Mouse (Mus musculus): ENCODE results near the gene Notch3.
A peak's percentile ranks its signal among the peaks of the same experiment; 100 is the strongest.

GRCm38 (mm10) chr17:32118484-32118883 is 48.2 kb downstream of the Notch3 start:
- TF ChIP-seq CTCF (IDR thresholded peaks at IDR 0.05; ENCODE audit: low read depth) (peak; percentile 49), EP300 (IDR thresholded peaks at IDR 0.05; ENCODE audit: low read depth) (no peak)
